Mouse (Mus musculus) hindbrain, embryonic 11.5 days (tissue): ENCODE measurements around the gene Polr3h. TPM values are rescaled to one million over a fixed set of nuclear protein-coding genes. Genes with fewer than 3 reads are reported as not detected.
A peak's percentile ranks its signal among the peaks of the same experiment; 100 is the strongest.

Experiments used
- ATAC-seq: fragments of 200-750 bp; cut with Nextera tagmentation; 2 replicates; pipeline ENCODE4 v1.8.0; 2017; ENCODE audit warnings: mild to moderate bottlenecking, moderate TSS enrichment, moderate library complexity; ENCODE audit not compliant: low FRiP score
- DNase-seq: peaks from one replicate; pipeline ENCODE4 v3.0.0-alpha.2; 2015; ENCODE audit warnings: low spot score
- H3K27ac ChIP-seq: fragments of 300-500 bp; sonication (generic); 2 replicates; pipeline ENCODE4 v1.5.1; 2014; ENCODE audit warnings: mild to moderate bottlenecking, low read depth, low read length
- H3K27me3 ChIP-seq: fragments of 300-500 bp; sonication (generic); 2 replicates; pipeline ENCODE4 v1.6.1; 2014; ENCODE audit warnings: mild to moderate bottlenecking, low read length, moderate library complexity, mixed read lengths; ENCODE audit not compliant: control insufficient read depth, insufficient read depth
- H3K36me3 ChIP-seq: fragments of 300-500 bp; sonication (generic); 2 replicates; pipeline ENCODE4 v1.6.1; 2014; ENCODE audit warnings: mild to moderate bottlenecking, low read length, moderate library complexity, mixed read lengths; ENCODE audit not compliant: control insufficient read depth, insufficient read depth
- H3K4me1 ChIP-seq: fragments of 300-500 bp; sonication (generic); replicated peaks from 2 replicates; pipeline ENCODE4 v1.6.1; 2014; ENCODE audit warnings: low read length, mixed read lengths; ENCODE audit not compliant: control insufficient read depth, insufficient read depth
- H3K4me2 ChIP-seq: fragments of 300-500 bp; sonication (generic); replicated peaks from 2 replicates; pipeline ENCODE4 v1.6.1; 2014; ENCODE audit warnings: mild to moderate bottlenecking, low read depth, low read length
- H3K4me3 ChIP-seq: fragments of 300-500 bp; sonication (generic); 2 replicates; pipeline ENCODE4 v1.5.1; 2014; ENCODE audit warnings: low read depth, low read length
- H3K9ac ChIP-seq: fragments of 300-500 bp; sonication (generic); 2 replicates; pipeline ENCODE4 v1.6.1; 2014; ENCODE audit warnings: low read depth, low read length
- H3K9me3 ChIP-seq: fragments of 300-500 bp; sonication (generic); 2 replicates; pipeline ENCODE4 v1.6.1; 2016; ENCODE audit warnings: low read length; ENCODE audit not compliant: control insufficient read depth
- WGBS: fragments of 180-500 bp; shearing (Covaris S2); extraction: QIAGEN DNeasy Blood & Tissue Kit; methylation state at CpG from one replicate; pipeline ENCODE4 v1.1.7; 2014; 5-methylcytosine and 5-hydroxymethylcytosine counted together
- polyA plus RNA-seq: library from polyadenylated mRNA; unstranded; fragments of >200 nt; fragmentation: Nextera tagmentation; extraction: Ambion mirVana; gene quantifications from 2 replicates; pipeline ENCODE4 v1.2.1, GENCODE M21; 2014

Polr3h gene
- polyA plus RNA-seq, 1 experiment from 2014 or later: 66.2 TPM

GRCm38 (mm10) chr15:81928277-81928676 lies 2.2 kb upstream of the Polr3h start:
- no peak overlapping the region for H3K9ac ChIP-seq
- H3K4me2 ChIP-seq: no peak overlapping the region
- no peaks in the 10 kb centered on the region for H3K27me3 ChIP-seq
- peaks cover 6% of the 10 kb centered on the region for H3K4me1 ChIP-seq
- no peaks in the 10 kb centered on the region for H3K36me3 ChIP-seq
- no peak overlapping the region for H3K27ac ChIP-seq
- DNase-seq (no peak), ATAC-seq (no peak)
- 69% methylated on average over 11 of the region's 11 CpGs for WGBS
- no peaks in the 10 kb centered on the region for H3K9me3 ChIP-seq
- H3K4me3 ChIP-seq: no peak overlapping the region

GRCm38 (mm10) chr15:81927741-81928140 lies 1.7 kb upstream of the Polr3h start:
- ATAC-seq (no peak), DNase-seq (no peak)
- no peak overlapping the region for H3K4me2 ChIP-seq
- H3K27me3 ChIP-seq: no peaks in the 10 kb centered on the region
- H3K4me1 ChIP-seq: peaks cover 6% of the 10 kb centered on the region
- H3K9me3 ChIP-seq: no peaks in the 10 kb centered on the region
- 63% methylated on average over 4 of the region's 4 CpGs for WGBS
- H3K27ac ChIP-seq: no peak overlapping the region
- no peak overlapping the region for H3K9ac ChIP-seq
- no peaks in the 10 kb centered on the region for H3K36me3 ChIP-seq
- H3K4me3 ChIP-seq: no peak overlapping the region

- peak overlapping the region; percentile 73 for H3K27ac ChIP-seq
- DNase-seq (no peak), ATAC-seq (peak; percentile 73)
- H3K36me3 ChIP-seq: no peaks in the 10 kb centered on the region
- no peaks in the 10 kb centered on the region for H3K27me3 ChIP-seq
- H3K4me3 ChIP-seq: peak overlapping the region; percentile 67
- H3K4me2 ChIP-seq: peak overlapping the region; percentile 92
- 30% methylated on average over 9 of the region's 9 CpGs for WGBS
- peaks cover 6% of the 10 kb centered on the region for H3K4me1 ChIP-seq
- no peaks in the 10 kb centered on the region for H3K9me3 ChIP-seq
- no peak overlapping the region for H3K9ac ChIP-seq
Measured at GRCm38 (mm10) chr15:81926446-81926822, 394 bp upstream of the Polr3h start.

DNA sequence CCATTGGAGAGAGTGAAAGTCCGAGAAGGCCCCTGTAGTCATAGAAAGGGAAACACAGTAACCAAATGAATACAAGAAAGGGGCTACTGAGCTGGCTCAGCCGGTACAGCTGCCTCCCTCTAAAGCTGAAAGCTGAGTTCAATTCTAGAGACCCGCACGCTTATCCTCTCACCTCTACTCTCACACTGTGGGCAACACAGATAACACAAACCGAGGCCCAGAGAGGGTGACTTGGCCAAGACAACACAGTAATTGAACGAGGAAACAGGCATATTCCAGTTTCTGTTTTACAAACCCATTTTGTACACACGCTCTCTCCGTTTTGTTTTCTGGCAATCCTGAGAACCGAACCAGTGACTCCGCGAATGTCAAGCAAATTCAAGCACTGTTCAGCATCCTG lies 1.1 kb downstream of the Polr3h start:
- WGBS: 86% methylated on average over 11 of the region's 11 CpGs
- peak overlapping the region; percentile 92 for H3K4me2 ChIP-seq
- ATAC-seq (no peak), DNase-seq (no peak)
- H3K4me3 ChIP-seq: peak overlapping the region; percentile 67
- no peak overlapping the region for H3K27ac ChIP-seq
- H3K9me3 ChIP-seq: no peaks in the 10 kb centered on the region
- 0 out of 2 replicates have a peak overlapping the region, but pooled peaks have one; percentile 64 for H3K9ac ChIP-seq
- H3K27me3 ChIP-seq: no peaks in the 10 kb centered on the region
- peaks cover 6% of the 10 kb centered on the region for H3K4me1 ChIP-seq
- no peaks in the 10 kb centered on the region for H3K36me3 ChIP-seq

GRCm38 (mm10) chr15:81921255-81921654 lies 4.8 kb downstream of the Polr3h start:
- H3K36me3 ChIP-seq: no peaks in the 10 kb centered on the region
- no peak overlapping the region for H3K27ac ChIP-seq
- DNase-seq (no peak), ATAC-seq (no peak)
- H3K9ac ChIP-seq: no peak overlapping the region
- H3K9me3 ChIP-seq: no peaks in the 10 kb centered on the region
- peaks cover 6% of the 10 kb centered on the region for H3K4me1 ChIP-seq
- H3K4me2 ChIP-seq: no peak overlapping the region
- H3K27me3 ChIP-seq: no peaks in the 10 kb centered on the region
- no peak overlapping the region for H3K4me3 ChIP-seq
- WGBS: 73% methylated on average over 5 of the region's 5 CpGs

DNA sequence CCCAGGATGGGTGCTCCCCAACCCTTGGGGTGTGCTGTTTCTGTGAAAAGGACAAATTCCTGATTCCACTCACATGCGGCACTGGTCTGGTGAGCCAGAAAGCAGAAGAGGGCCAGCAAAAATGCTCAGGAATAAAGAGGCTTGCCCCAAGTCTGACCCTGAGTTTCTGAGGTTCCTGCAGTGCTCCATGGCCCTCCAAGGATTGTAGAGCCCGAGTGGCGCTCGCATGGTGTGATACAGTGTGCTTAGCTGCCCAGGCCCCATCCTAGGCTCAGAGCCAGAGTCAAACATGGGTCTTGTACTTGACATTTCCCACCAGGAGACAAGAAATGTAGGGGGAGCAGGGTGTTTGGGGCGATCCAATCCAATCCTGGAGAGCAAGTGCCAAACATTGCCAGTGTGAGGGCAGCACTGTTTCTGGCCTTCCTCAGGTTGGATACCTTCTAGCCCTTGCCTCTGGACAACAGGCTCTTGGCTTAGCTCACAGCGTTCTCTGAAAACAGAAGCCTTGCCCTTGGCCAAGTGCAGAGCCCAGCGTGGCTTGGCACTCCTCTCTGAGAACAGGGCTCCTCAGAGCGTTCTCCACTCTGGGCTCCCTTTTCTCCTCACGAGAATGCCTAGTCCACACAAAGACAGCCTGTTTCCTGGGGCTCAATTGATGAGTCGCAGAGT lies 5.4 kb downstream of the Polr3h start:
- Histone ChIP-seq H3K36me3 (no peaks in the 10 kb centered on the region), H3K4me3 (no peak overlapping the region), H3K27ac (no peak overlapping the region), H3K4me2 (no peak overlapping the region), H3K9me3 (no peaks in the 10 kb centered on the region), H3K9ac (no peak overlapping the region), H3K4me1 (peaks cover 6% of the 10 kb centered on the region), H3K27me3 (no peaks in the 10 kb centered on the region)
- WGBS: 93% methylated on average over 10 of the region's 10 CpGs
- DNase-seq: no peak
- ATAC-seq: no peak

DNA sequence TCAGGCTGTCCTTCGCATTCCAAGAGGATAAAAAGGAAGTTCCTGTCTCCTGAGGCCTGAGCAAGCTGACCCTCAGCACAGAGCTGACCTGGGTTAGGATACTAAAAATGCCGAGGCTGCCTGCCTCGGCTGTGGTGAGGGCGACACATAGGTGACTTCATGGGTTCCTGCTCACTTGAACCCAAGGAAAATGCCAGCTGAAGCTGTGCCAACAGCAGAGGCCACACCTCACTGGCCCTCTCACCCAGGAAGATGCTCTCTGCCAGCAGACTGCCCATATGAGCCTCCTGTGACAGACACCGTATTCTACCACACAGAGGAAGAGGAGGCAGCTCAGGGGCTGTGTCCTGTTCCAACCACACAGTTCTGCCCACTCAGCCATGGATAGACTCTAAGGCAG lies 7.0 kb downstream of the Polr3h start:
- DNase-seq (no peak), ATAC-seq (no peak)
- H3K36me3 ChIP-seq: peaks cover 3% of the 10 kb centered on the region
- H3K4me1 ChIP-seq: no peaks in the 10 kb centered on the region
- H3K27ac ChIP-seq: no peak overlapping the region
- H3K4me3 ChIP-seq: no peak overlapping the region
- WGBS: 85% methylated on average over 5 of the region's 5 CpGs
- H3K9ac ChIP-seq: no peak overlapping the region
- no peak overlapping the region for H3K4me2 ChIP-seq
- H3K9me3 ChIP-seq: no peaks in the 10 kb centered on the region
- no peaks in the 10 kb centered on the region for H3K27me3 ChIP-seq

- Histone ChIP-seq H3K36me3 (peaks cover 9% of the 10 kb centered on the region), H3K4me2 (no peak overlapping the region), H3K4me3 (no peak overlapping the region), H3K9me3 (no peaks in the 10 kb centered on the region), H3K27me3 (no peaks in the 10 kb centered on the region), H3K9ac (no peak overlapping the region), H3K27ac (no peak overlapping the region), H3K4me1 (no peaks in the 10 kb centered on the region)
- peak; percentile 56; the same call in 1 of the 2 replicates for ATAC-seq
- 58% methylated on average over 6 of the region's 6 CpGs for WGBS
- DNase-seq: peak; percentile 72
Measured at GRCm38 (mm10) chr15:81917621-81918463, 8.2 kb downstream of the Polr3h start.

GRCm38 (mm10) chr15:81917201-81917600 lies 8.8 kb downstream of the Polr3h start:
- H3K4me1 ChIP-seq: no peaks in the 10 kb centered on the region
- H3K36me3 ChIP-seq: peaks cover 9% of the 10 kb centered on the region
- no peaks in the 10 kb centered on the region for H3K27me3 ChIP-seq
- H3K4me3 ChIP-seq: no peak overlapping the region
- ATAC-seq (no peak), DNase-seq (no peak)
- H3K9me3 ChIP-seq: no peaks in the 10 kb centered on the region
- H3K9ac ChIP-seq: no peak overlapping the region
- H3K27ac ChIP-seq: no peak overlapping the region
- no peak overlapping the region for H3K4me2 ChIP-seq
- WGBS: 94% methylated on average over 12 of the region's 12 CpGs
